Mouse (Mus musculus): ENCODE measurements around the gene Trpm1.

- TF ChIP-seq CTCF (IDR thresholded peaks at IDR 0.05; ENCODE audit: borderline replicate concordance, insufficient read depth, low read depth, low read length) (no peak), POLR2A (IDR thresholded peaks at IDR 0.05; ENCODE audit: borderline replicate concordance, insufficient read depth, low read length) (no peak)
Measured at GRCm38 (mm10) chr7:64248352-64248751, 94.7 kb downstream of the Trpm1 start.

Data from cerebellum, adult 2 months (tissue).